Mouse (Mus musculus) erythroblast, adult 5-6 weeks (primary cell): Measurements from ENCODE around the gene Cpn1. TPM values are rescaled to one million over a fixed set of nuclear protein-coding genes. Genes with fewer than 3 reads are reported as not detected.

Source experiments
- ATAC-seq: replicated peaks from 2 replicates; pipeline ENCODE4 v1.8.0; 2016; ENCODE audit warnings: moderate number of reproducible peaks, mild to moderate bottlenecking, moderate TSS enrichment, inconsistent platforms; ENCODE audit not compliant: poor library complexity, low FRiP score, severe bottlenecking
- total RNA-seq, 2 experiments: library from RNA; stranded (forward) in 1 of 2; stranded (reverse) in 1 of 2; fragments of 150-400 nt in 1 of 2; fragments of 200-764, 138-1000 nt in 1 of 2; gene quantifications; 2 replicates each; pipeline versions ENCODE4 v1.2.3 to v1.2.4; 2015 to 2017; ENCODE audit warnings: low replicate concordance in 2 of 2

Cpn1 gene
- total RNA-seq, 2 experiments from 2014 or later = not detected

- no peak for ATAC-seq
Observed at GRCm38 (mm10) chr19:43917406-43917691, 69.0 kb downstream of the Cpn1 start.

GRCm38 (mm10) chr19:43916586-43917405 is 69.6 kb downstream of the Cpn1 start:
- no peak for ATAC-seq

GRCm38 (mm10) chr19:43915431-43915830 is 70.9 kb downstream of the Cpn1 start:
- ATAC-seq = no peak

GRCm38 (mm10) chr19:43914986-43915385 is 71.4 kb downstream of the Cpn1 start:
- no peak for ATAC-seq

- no peak for ATAC-seq
Observed at GRCm38 (mm10) chr19:43912775-43913486, 73.4 kb downstream of the Cpn1 start.

GRCm38 (mm10) chr19:43906492-43906891 is 79.9 kb downstream of the Cpn1 start:
- ATAC-seq = no peak

Other genes starting within 250 kb of the Cpn1 start
- 11.1 and 23.2 TPM in 2 replicates for gene Cutc, start 233.6 kb downstream of the Cpn1 start, total RNA-seq (2015; ENCODE audit: low replicate concordance)
- gene Cutc, start 233.6 kb downstream of the Cpn1 start, total RNA-seq (2017; ENCODE audit: low replicate concordance) = 2.8 and 6.1 TPM in 2 replicates
- gene Cox15, start 233.6 kb downstream of the Cpn1 start, total RNA-seq (2015; ENCODE audit: low replicate concordance) = 1.9 and 6.1 TPM in 2 replicates
- 4.0 and 5.2 TPM in 2 replicates for gene Cox15, start 233.6 kb downstream of the Cpn1 start, total RNA-seq (2017; ENCODE audit: low replicate concordance)
- 0.38 TPM in 1 of 2 replicates, not detected in the other for gene Abcc2, start 204.4 kb downstream of the Cpn1 start, total RNA-seq (2015; ENCODE audit: low replicate concordance)
- 1.4 and 3.8 TPM in 2 replicates for gene Abcc2, start 204.4 kb downstream of the Cpn1 start, total RNA-seq (2017; ENCODE audit: low replicate concordance)
- 1.3 and 3.7 TPM in 2 replicates for gene Dnmbp, start 46.4 kb downstream of the Cpn1 start, total RNA-seq (2015; ENCODE audit: low replicate concordance)
- gene Dnmbp, start 46.4 kb downstream of the Cpn1 start, total RNA-seq (2017; ENCODE audit: low replicate concordance) = 1.4 and 2.0 TPM in 2 replicates
- gene Cyp2c23, start 42.7 kb upstream of the Cpn1 start, total RNA-seq (2015; ENCODE audit: low replicate concordance) = not detected in 2 replicates
- gene Cyp2c23, start 42.7 kb upstream of the Cpn1 start, total RNA-seq (2017; ENCODE audit: low replicate concordance) = not detected in 2 replicates
- 10.0 and 16.1 TPM in 2 replicates for gene Erlin1, start 83.2 kb upstream of the Cpn1 start, total RNA-seq (2015; ENCODE audit: low replicate concordance)
- gene Erlin1, start 83.2 kb upstream of the Cpn1 start, total RNA-seq (2017; ENCODE audit: low replicate concordance) = 7.5 and 8.9 TPM in 2 replicates
- 17.8 and 19.0 TPM in 2 replicates for gene Chuk, start 120.9 kb upstream of the Cpn1 start, total RNA-seq (2015; ENCODE audit: low replicate concordance)
- 46.2 and 57.2 TPM in 2 replicates for gene Chuk, start 120.9 kb upstream of the Cpn1 start, total RNA-seq (2017; ENCODE audit: low replicate concordance)
- 16.7 and 22.1 TPM in 2 replicates for gene Cwf19l1, start 149.3 kb upstream of the Cpn1 start, total RNA-seq (2015; ENCODE audit: low replicate concordance)
- gene Cwf19l1, start 149.3 kb upstream of the Cpn1 start, total RNA-seq (2017; ENCODE audit: low replicate concordance) = 4.3 and 8.2 TPM in 2 replicates
- gene Bloc1s2, start 159.9 kb upstream of the Cpn1 start, total RNA-seq (2015; ENCODE audit: low replicate concordance) = 20.1 and 37.1 TPM in 2 replicates
- gene Bloc1s2, start 159.9 kb upstream of the Cpn1 start, total RNA-seq (2017; ENCODE audit: low replicate concordance) = 13.1 and 13.9 TPM in 2 replicates
- not detected in 2 replicates for gene Pkd2l1, start 205.9 kb upstream of the Cpn1 start, total RNA-seq (2015; ENCODE audit: low replicate concordance)
- gene Pkd2l1, start 205.9 kb upstream of the Cpn1 start, total RNA-seq (2017; ENCODE audit: low replicate concordance) = not detected in 2 replicates
- gene Scd3, start 216.7 kb upstream of the Cpn1 start, total RNA-seq (2015; ENCODE audit: low replicate concordance) = not detected in 2 replicates
- not detected in 2 replicates for gene Scd3, start 216.7 kb upstream of the Cpn1 start, total RNA-seq (2017; ENCODE audit: low replicate concordance)